Mouse (Mus musculus) adrenal gland (tissue): Measurements from ENCODE around the gene Cldn3.

Experiments
- intact Hi-C: fragments of 180-260 bp; cut with DNase I; formaldehyde crosslinking; loops from one replicate; pipeline ENCODE4 v1.15.1; 2025

The Cldn3 gene

DNA sequence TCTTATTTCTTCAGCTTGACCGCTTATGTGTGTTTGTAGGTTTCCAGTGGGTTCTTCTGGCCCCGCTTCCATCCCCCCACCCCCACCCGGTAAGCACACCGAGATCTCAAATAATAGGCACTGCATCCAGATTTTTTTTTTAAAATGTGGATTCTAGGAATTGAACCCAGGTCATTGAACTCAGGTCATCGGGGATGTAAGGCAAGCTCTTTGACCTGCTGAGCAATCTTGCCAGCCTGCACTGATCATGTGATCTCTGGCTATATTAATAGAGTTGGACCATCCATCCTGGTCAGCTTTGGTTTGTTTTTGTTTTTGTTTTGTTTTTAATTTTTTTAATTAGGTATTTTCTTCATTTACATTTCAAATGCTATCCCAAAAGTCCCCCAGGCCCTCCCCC, 46.6 kb downstream of the Cldn3 start:
- intact Hi-C loops, result no loop called here

- intact Hi-C loops, result no loop called here
These were observed 48.6 kb downstream of the Cldn3 start for GRCm38 (mm10) chr5:135034593-135034992.

DNA sequence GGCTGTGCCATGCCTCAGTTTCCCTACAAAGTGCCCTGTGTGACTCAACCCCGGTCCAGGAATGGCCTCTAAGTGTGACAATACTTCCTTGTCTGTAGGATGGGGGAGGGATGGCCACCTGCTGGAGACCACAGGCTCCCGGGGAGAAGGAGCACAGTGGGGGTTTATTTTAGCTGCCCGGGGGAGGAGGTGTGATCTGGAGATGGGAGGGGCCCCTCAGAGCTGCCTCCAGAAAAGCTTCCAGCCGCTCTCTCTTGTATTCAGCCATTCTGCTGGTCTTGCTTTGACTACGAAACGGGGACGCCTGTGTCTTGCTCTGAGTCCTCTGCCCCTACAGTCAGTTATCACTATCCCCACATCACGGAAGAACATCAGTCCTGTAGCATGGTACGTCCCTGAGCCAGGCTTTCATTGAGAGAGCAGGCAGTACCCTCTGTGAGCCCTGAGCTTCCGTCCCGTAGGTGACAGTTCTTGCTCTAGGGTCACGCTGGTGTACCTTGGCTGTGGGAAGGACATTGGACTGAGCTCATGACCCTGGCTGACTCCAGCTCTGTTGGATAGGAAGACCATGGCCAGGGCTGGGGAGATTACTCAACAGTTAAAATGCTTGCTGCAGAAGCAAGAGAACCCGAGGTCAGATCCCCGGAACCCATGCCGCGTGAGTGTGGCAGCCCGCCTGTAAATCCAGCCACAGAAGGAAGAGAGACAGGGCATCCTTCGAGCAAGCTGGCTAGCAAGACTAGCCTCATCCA, 49.8 kb downstream of the Cldn3 start:
- intact Hi-C loops, result no loop called here
